Mouse (Mus musculus) left cerebral cortex, postnatal 4 days (tissue): ENCODE data around the gene Tmprss7. TPM values are rescaled to one million over a fixed set of nuclear protein-coding genes. Genes with fewer than 3 reads are reported as not detected.

Experiments
- DNase-seq: peaks from one replicate; pipeline ENCODE4 v3.0.0-alpha.2; 2022
- intact Hi-C: fragments of 180-260 bp; cut with DNase I; formaldehyde crosslinking; loops from one replicate; pipeline ENCODE4 v1.15.1; 2025
- total RNA-seq, 2 experiments: library from RNA; stranded (reverse); gene quantifications; 2 replicates each; pipeline ENCODE4 v1.2.3; 2021

Gene Tmprss7
- total RNA-seq, 2 experiments from 2014 or later = 3.5 to 3.7 TPM

- DNase-seq = no peak
- intact Hi-C loops = no loop called here
These were observed 61.0 kb downstream of the Tmprss7 start for GRCm38 (mm10) chr16:45632420-45632819.

DNA sequence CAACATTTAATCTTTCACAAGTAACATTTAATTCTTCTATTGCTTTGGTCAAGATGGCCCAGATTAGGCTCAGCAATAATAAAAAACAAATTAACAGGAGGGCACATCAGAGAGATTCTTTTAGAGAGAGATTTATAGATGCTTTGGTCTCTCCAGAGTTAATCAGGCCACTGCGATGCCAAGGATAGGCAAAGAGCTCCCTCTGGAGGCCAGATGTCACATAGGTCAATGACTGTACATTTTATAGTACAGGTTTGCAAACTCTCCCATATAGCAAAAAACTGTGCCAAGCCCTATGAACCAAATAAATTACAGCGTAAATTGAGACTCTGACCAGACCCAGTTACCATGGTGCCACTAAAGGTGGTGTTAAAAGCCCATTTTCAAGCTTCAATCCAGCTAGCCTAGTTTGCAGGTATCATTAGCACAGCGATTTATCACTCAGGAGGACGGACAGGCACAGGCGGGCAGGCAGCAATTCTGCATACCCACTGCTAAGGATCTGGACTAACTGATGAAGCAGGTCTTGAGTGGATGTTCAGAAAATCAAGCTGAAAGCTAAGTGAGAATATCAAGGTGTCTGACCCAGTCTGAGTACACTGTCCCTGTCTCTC, 63.0 kb downstream of the Tmprss7 start:
- intact Hi-C loops = no loop called here
- peak; percentile 68 for DNase-seq

GRCm38 (mm10) chr16:45629497-45630105, 63.9 kb downstream of the Tmprss7 start:
- DNase-seq = no peak
- intact Hi-C loops = no loop called here

- no peak for DNase-seq
- intact Hi-C loops = no loop called here
These were observed 68.1 kb downstream of the Tmprss7 start for GRCm38 (mm10) chr16:45625342-45625741.

- intact Hi-C loops = no loop called here
- DNase-seq = no peak
These were observed 68.7 kb downstream of the Tmprss7 start for GRCm38 (mm10) chr16:45624791-45625190.

DNA sequence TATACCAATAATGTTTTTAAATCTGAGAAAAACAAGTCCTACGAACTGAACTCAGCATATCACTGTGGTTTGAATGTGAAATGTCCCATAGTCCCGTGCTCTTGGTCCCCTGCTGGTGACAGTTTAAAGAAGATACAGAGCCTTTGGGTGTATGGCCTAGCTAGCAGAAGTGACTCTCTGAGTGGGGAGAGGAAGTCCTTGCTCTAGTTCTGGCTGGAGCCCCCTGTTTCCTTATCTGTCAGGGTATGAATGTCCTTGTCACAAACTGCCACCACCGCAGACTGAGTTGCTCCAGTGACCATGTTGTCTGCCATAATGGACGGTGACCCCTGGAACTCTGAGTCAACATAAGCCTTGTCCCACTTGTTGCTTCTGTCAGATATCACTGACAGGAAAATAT, 70.2 kb downstream of the Tmprss7 start:
- intact Hi-C loops = no loop called here
- no peak for DNase-seq

DNA sequence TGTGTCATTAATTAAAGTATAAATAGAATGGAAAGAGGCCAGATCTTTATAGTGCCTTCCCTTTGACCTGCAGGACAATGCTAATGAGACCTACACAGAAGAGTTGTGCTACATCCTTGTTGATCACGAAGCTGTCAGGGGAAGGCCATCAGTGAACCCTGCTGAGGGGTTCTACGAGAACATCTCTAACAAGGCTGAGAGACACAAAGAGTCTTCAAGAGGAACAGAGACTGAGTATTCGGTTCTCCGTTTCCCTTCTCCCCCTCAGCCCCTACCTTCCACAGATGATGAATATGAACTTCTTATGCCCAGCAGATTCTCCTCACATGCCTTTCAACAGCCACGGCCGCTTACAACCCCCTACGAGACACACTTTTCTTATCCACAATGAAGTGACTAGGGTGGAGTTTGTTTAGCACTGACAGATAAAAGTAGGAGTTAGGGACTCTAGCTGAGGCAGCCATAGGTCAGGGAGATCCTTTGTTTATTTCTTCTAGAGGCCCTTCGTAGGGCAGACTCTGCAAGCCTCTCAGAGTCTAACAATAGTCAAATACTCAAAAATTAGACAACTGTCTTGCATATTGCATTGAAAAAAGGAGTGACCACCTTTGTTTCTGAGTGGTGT, 73.6 kb downstream of the Tmprss7 start:
- intact Hi-C loops = no loop called here
- no peak for DNase-seq

DNA sequence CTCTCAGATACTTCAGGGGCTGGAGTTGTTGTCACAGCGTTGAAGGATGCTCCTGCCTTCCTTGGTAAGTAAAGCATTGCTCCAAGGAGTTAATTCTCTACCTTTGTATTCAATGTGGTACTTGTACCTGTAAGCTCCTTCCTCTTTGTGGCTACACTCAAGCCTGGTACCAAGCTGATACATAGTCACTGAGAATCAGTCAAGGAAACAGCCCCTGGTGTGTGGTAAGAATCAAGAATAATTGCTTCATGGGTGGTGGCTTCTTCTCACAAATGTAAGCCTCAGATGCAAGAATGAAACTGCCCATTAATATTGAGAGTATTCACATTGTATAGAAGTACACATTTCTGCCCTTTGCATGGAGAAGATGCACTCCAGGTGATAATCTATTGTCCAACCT, 77.5 kb downstream of the Tmprss7 start:
- no peak for DNase-seq
- intact Hi-C loops = no loop called here

- intact Hi-C loops = no loop called here
- DNase-seq = no peak
These were observed 80.2 kb downstream of the Tmprss7 start for GRCm38 (mm10) chr16:45613247-45613646.

DNA sequence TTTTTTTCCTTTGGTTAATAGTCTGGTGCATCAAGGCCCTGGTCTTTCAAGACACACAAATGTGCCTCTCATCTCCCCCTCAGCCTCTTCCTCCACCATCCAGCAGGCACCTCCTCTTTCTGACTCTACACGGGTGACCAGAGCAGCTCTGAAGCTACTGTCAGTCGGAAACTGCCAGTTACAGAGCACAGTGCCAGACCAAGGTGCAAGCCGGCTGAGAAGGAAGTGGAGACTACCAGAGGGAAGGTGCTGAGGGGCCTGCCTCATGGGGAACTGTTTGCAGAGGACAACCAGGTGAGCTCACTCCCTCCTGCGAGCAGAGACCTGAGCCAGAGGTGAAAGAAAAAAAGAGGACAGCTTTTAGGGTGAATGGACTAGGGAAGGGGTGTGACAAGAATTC, 83.2 kb downstream of the Tmprss7 start, which contains the start of gene Gcsam:
Gcsam (plus strand) TSS at position 114 of the 400 bp plus-strand sequence.
- no peak for DNase-seq
- intact Hi-C loops = no loop called here

- DNase-seq = no peak
- intact Hi-C loops = loop anchor here (5.0 to 10.0 kb wide), 2 partner anchors 194 to 412 kb away; no protein-coding TSS in a partner anchor
These were observed 84.2 kb downstream of the Tmprss7 start for GRCm38 (mm10) chr16:45609300-45609699.

DNA sequence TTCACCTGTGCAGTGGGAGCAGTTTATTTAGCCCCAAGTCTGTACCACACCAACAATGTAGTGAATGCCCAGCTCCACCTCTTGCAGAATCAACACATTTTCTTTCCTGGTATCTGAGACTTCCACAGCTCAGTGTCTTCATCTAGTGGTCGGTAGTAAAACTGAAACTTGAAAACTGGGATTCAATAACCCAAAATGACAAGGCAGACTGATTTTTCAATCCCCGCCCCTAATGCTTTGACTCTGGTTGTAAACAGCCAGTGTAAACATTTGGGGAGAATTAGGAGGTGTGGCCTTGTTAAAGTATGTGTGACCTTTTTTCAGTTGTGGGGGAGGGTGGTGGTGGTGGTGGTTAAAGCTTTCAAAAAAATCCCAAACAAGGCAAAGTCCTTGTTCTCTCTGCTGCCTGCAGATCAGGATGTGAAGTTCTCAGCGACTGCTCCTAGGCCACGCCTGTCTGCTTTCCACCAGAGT, 84.9 kb downstream of the Tmprss7 start:
- DNase-seq = no peak
- intact Hi-C loops = loop anchor here (5.0 to 10.0 kb wide), 2 partner anchors 194 to 411 kb away; no protein-coding TSS in a partner anchor

Other genes with a start within 250 kb of the Tmprss7 start
- gene Gm609, start 200.7 kb downstream of the Tmprss7 start, total RNA-seq = not detected
- not detected for gene Gm17783, start 161.6 kb downstream of the Tmprss7 start, total RNA-seq
- not detected for gene Slc9c1, start 158.3 kb downstream of the Tmprss7 start, total RNA-seq
- not detected for gene Gcsam, start 83.3 kb downstream of the Tmprss7 start, total RNA-seq
- not detected for gene BC016579, start 39.6 kb downstream of the Tmprss7 start, total RNA-seq
- 100 to 1,000 TPM; 181 to 201 TPM for gene Tagln3, start 30.9 kb upstream of the Tmprss7 start, total RNA-seq
- gene Abhd10, start 49.3 kb upstream of the Tmprss7 start, total RNA-seq = 10 to 100 TPM; 19.8 to 24.8 TPM